Mouse (Mus musculus) frontal cortex, adult 2 months (tissue): ENCODE measurements around the gene Fam19a1. TPM values are rescaled to one million over a fixed set of nuclear protein-coding genes. Genes with fewer than 3 reads are reported as not detected.
"Not testable (repeated sequence)": the region's sequence is repeated elsewhere in the genome, so short reads cannot be mapped to it uniquely, and the experiment has no call there.

Experiments
- DNase-seq, 2 experiments: peaks; one replicate each; pipeline ENCODE4 v3.0.0; 2022; ENCODE audit warnings: low spot score in 1 of 2; ENCODE audit errors: extremely low spot score in 1 of 2
- polyA plus RNA-seq: library from polyadenylated mRNA; depleted of rRNA; stranded (reverse); fragments of >200 nt; gene quantifications from 2 replicates; pipeline ENCODE4 v1.2.3, GENCODE M21; 2012; rRNA removed

Fam19a1 gene
- 12.1 and 16.8 TPM in 2 replicates for polyA plus RNA-seq

GRCm38 (mm10) chr6:96112854-96113253 is at the start of gene Fam19a1:
Gene Fam19a1 (plus strand): TSS chr6:96113154.
- no peak for DNase-seq

GRCm38 (mm10) chr6:96071080-96071479 is 41.9 kb upstream of the Fam19a1 start:
- DNase-seq: no peak

- no peak for DNase-seq
Observed at GRCm38 (mm10) chr6:96071567-96071966, 41.4 kb upstream of the Fam19a1 start.

GRCm38 (mm10) chr6:96089961-96090360 is 23.0 kb upstream of the Fam19a1 start:
- peak in 1 of 2 experiments; percentile 56 for DNase-seq

GRCm38 (mm10) chr6:96093716-96094115 is 19.2 kb upstream of the Fam19a1 start:
- no peak for DNase-seq

GRCm38 (mm10) chr6:96098225-96098624 is 14.7 kb upstream of the Fam19a1 start:
- peak; percentile 70 to 74 for DNase-seq

- no peak for DNase-seq
Observed at GRCm38 (mm10) chr6:96111656-96112055, 1.3 kb upstream of the Fam19a1 start.

GRCm38 (mm10) chr6:96114151-96114550 is 1.2 kb downstream of the Fam19a1 start:
- DNase-seq: no peak

- DNase-seq: peak in 1 of 2 experiments; percentile 16
Observed at GRCm38 (mm10) chr6:96116148-96116533, 3.2 kb downstream of the Fam19a1 start.

- peak in 1 of 2 experiments; percentile 64 for DNase-seq
Observed at GRCm38 (mm10) chr6:96116534-96117272, 3.7 kb downstream of the Fam19a1 start.

GRCm38 (mm10) chr6:96143326-96143725 is 30.4 kb downstream of the Fam19a1 start:
- DNase-seq: no peak

GRCm38 (mm10) chr6:96165403-96165802 is 52.4 kb downstream of the Fam19a1 start:
- DNase-seq: no peak

GRCm38 (mm10) chr6:96165818-96166379 is 52.9 kb downstream of the Fam19a1 start, which contains the start of gene 1700123L14Rik:
Gene 1700123L14Rik (minus strand): TSS chr6:96166243.
- no peak for DNase-seq

GRCm38 (mm10) chr6:96167031-96167430 is 54.1 kb downstream of the Fam19a1 start:
- DNase-seq: no peak

- DNase-seq: no peak
Observed at GRCm38 (mm10) chr6:96173681-96174080, 60.7 kb downstream of the Fam19a1 start.

- DNase-seq: no peak
Observed at GRCm38 (mm10) chr6:96178530-96178929, 65.6 kb downstream of the Fam19a1 start.

GRCm38 (mm10) chr6:96183392-96183791 is 70.4 kb downstream of the Fam19a1 start:
- no peak for DNase-seq

GRCm38 (mm10) chr6:96186517-96186916 is 73.6 kb downstream of the Fam19a1 start:
- peak in 1 of 2 experiments; percentile 32 for DNase-seq

- not testable (repeated sequence) for DNase-seq
Observed at GRCm38 (mm10) chr6:96198991-96199390, 86.0 kb downstream of the Fam19a1 start.

GRCm38 (mm10) chr6:96205395-96205794 is 92.4 kb downstream of the Fam19a1 start:
- no peak for DNase-seq

GRCm38 (mm10) chr6:96234806-96235205 is 121.9 kb downstream of the Fam19a1 start:
- no peak for DNase-seq

- peak; percentile 82 to 87 for DNase-seq
Observed at GRCm38 (mm10) chr6:96244320-96244719, 131.4 kb downstream of the Fam19a1 start.
